Mouse (Mus musculus) left cerebral cortex, postnatal 14 days (tissue): ENCODE data around the gene Cnpy1. TPM values are rescaled to one million over a fixed set of nuclear protein-coding genes. Genes with fewer than 3 reads are reported as not detected.

Source experiments
- DNase-seq, 2 experiments: peaks; one replicate each; pipeline ENCODE4 v3.0.0; 2021 to 2022; ENCODE audit warnings: low spot score in 2 of 2, mixed read lengths in 1 of 2
- intact Hi-C: fragments of 180-260 bp; cut with DNase I; formaldehyde crosslinking; loops from one replicate; pipeline ENCODE4 v1.15.1; 2025
- total RNA-seq, 2 experiments: library from RNA; stranded (reverse); gene quantifications; 2 replicates each; pipeline ENCODE4 v1.2.3; 2021

Gene Cnpy1
- total RNA-seq, 2 experiments from 2014 or later, result 0.17 to 0.33 TPM

GRCm38 (mm10) chr5:28203086-28203485, 42.5 kb downstream of the Cnpy1 start:
- no peak for DNase-seq
- intact Hi-C loops, result no loop called here

- no peak for DNase-seq
- intact Hi-C loops, result no loop called here
These were observed 46.3 kb downstream of the Cnpy1 start for GRCm38 (mm10) chr5:28199089-28199873.

GRCm38 (mm10) chr5:28195473-28195872, 50.1 kb downstream of the Cnpy1 start:
- intact Hi-C loops, result no loop called here
- no peak for DNase-seq

GRCm38 (mm10) chr5:28192099-28192454, 53.5 kb downstream of the Cnpy1 start:
- intact Hi-C loops, result no loop called here
- DNase-seq, result no peak

GRCm38 (mm10) chr5:28191201-28192098, 54.2 kb downstream of the Cnpy1 start:
- DNase-seq, result no peak
- intact Hi-C loops, result no loop called here

GRCm38 (mm10) chr5:28179237-28179790, 66.3 kb downstream of the Cnpy1 start:
- DNase-seq, result no peak
- intact Hi-C loops, result no loop called here

GRCm38 (mm10) chr5:28178322-28178721, 67.3 kb downstream of the Cnpy1 start:
- intact Hi-C loops, result no loop called here
- no peak for DNase-seq

- intact Hi-C loops, result no loop called here
- DNase-seq, result no peak
These were observed 69.0 kb downstream of the Cnpy1 start for GRCm38 (mm10) chr5:28176585-28176984.

- no peak for DNase-seq
- intact Hi-C loops, result no loop called here
These were observed 69.6 kb downstream of the Cnpy1 start for GRCm38 (mm10) chr5:28176023-28176422.

GRCm38 (mm10) chr5:28175570-28175919, 70.1 kb downstream of the Cnpy1 start:
- no peak for DNase-seq
- intact Hi-C loops, result no loop called here

GRCm38 (mm10) chr5:28174876-28175569, 70.6 kb downstream of the Cnpy1 start:
- DNase-seq, result no peak
- intact Hi-C loops, result loop anchor here (5.0 kb wide), 1 partner anchor 37 kb away; no protein-coding TSS in a partner anchor

GRCm38 (mm10) chr5:28174086-28174485, 71.5 kb downstream of the Cnpy1 start:
- intact Hi-C loops, result loop anchor here (5.0 kb wide), 1 partner anchor 38 kb away; no protein-coding TSS in a partner anchor
- no peak for DNase-seq

GRCm38 (mm10) chr5:28173674-28174073, 71.9 kb downstream of the Cnpy1 start:
- no peak for DNase-seq
- intact Hi-C loops, result loop anchor here (5.0 kb wide), 1 partner anchor 39 kb away; no protein-coding TSS in a partner anchor

GRCm38 (mm10) chr5:28172921-28173670, 72.5 kb downstream of the Cnpy1 start:
- intact Hi-C loops, result loop anchor here (5.0 kb wide), 1 partner anchor 39 kb away; no protein-coding TSS in a partner anchor
- DNase-seq, result no peak

GRCm38 (mm10) chr5:28172261-28172920, 73.2 kb downstream of the Cnpy1 start:
- intact Hi-C loops, result loop anchor here (5.0 kb wide), 1 partner anchor 40 kb away; no protein-coding TSS in a partner anchor

GRCm38 (mm10) chr5:28171667-28172066, 73.9 kb downstream of the Cnpy1 start:
- intact Hi-C loops, result loop anchor here (5.0 kb wide), 1 partner anchor 41 kb away; no protein-coding TSS in a partner anchor
- no peak for DNase-seq

More at GRCm38 (mm10) chr5:28172261-28172920, 73.2 kb downstream of the Cnpy1 start:
- no peak for DNase-seq

- no peak for DNase-seq
- intact Hi-C loops, result loop anchor here (5.0 kb wide), 1 partner anchor 41 kb away; no protein-coding TSS in a partner anchor
These were observed 74.7 kb downstream of the Cnpy1 start for GRCm38 (mm10) chr5:28170892-28171291.

- intact Hi-C loops, result loop anchor here (5.0 kb wide), 1 partner anchor 42 kb away; no protein-coding TSS in a partner anchor
- no peak for DNase-seq
These were observed 75.5 kb downstream of the Cnpy1 start for GRCm38 (mm10) chr5:28170081-28170480.
